8 mouse cellular contexts compared by ENCODE assay signal in the genomic region with DNA sequence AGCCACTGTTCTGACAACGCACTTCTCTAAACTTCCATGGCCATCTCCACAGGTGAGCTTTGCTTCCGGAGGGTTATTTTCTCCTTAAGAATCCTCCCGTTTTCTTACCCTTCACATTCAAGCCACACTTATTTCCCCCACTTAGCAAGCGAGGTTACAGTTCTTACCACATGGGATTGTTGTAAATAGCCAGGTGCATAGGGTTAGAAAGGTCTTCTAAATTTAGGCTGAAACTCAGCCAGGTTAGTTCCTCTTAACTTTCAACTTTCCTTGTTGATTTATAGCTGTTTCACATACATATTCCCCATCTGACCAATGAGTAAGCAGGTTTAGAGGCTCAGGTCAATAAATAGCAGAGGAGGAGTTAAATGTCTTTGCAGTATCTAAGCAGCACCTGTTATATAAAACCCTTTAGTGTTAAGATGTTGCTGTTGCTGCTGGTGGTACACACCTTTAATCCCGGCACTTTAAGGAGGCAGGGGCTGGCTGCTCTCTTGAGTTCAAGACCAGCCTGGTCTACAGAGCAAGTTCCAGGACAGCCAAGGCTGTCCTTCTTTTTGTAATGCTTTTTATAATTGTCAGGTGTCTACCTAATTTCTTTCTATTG. TPM values are rescaled to one million over a fixed set of nuclear protein-coding genes. Genes with fewer than 3 reads are reported as not detected.
DNase-seq lines count a peak whose midpoint lies in the region; ATAC-seq and TF ChIP-seq lines count a peak whose summit lies in the region.

No protein-coding gene starts in this region.

- H3K4me3 ChIP-seq in heart, adult 2 months, result peak overlapping the region; percentile 68
- H3K4me3 ChIP-seq in CH12.LX (replicated peaks in 1 of 3; ENCODE audit: low read depth in 2 of 3, low read length in 2 of 3, poor library complexity in 1 of 3), result peak overlapping the region; percentile 70 to 91 (median 90)
- peak overlapping the region; percentile 67 for H3K4me3 ChIP-seq in forebrain, embryonic 13.5 days
- H3K4me3 ChIP-seq in liver, embryonic 13.5 days (replicated peaks), result peak overlapping the region; percentile 82

- no peaks in the 10 kb centered on the region for H3K79me2 ChIP-seq in heart, adult 2 months (replicated peaks; ENCODE audit: control insufficient read depth, insufficient read depth, low read length)
- 0 out of 2 replicates have a peak, but pooled peaks cover 2% of the 10 kb centered on the region for H3K79me2 ChIP-seq in CH12.LX (replicated peaks; ENCODE audit: control insufficient read depth, extremely low read depth, insufficient read depth, poor library complexity, severe bottlenecking)

- peak overlapping the region; percentile 80 for H3K9ac ChIP-seq in heart, adult 2 months (ENCODE audit: low read depth, low read length)
- H3K9ac ChIP-seq in CH12.LX (ENCODE audit: insufficient read depth, low read depth), result peak overlapping the region; percentile 29
- peak overlapping the region; percentile 75 for H3K9ac ChIP-seq in forebrain, embryonic 13.5 days
- peak overlapping the region; percentile 81 for H3K9ac ChIP-seq in liver, embryonic 13.5 days

- DNase-seq in heart, adult 2 months, result no peak
- DNase-seq in heart, adult 18-20 months, result no peak
- no peak for DNase-seq in CH12.LX (ENCODE audit: extremely low read depth)
- no peak for DNase-seq in liver, embryonic 13.5 days
- DNase-seq in gastrocnemius, postnatal 4 days (ENCODE audit: low spot score in 2 of 2), result no peak
- DNase-seq in thymus, postnatal 36 days, result no peak
- DNase-seq in urinary bladder, adult 18-20 months (ENCODE audit: low spot score in 2 of 2), result no peak

- no peak for TF ChIP-seq RAD21 in CH12.LX (IDR thresholded peaks at IDR 0.05; ENCODE audit: low read depth, low read length)

- intact Hi-C loops in heart, adult 2 months (cut with DNase I), result loop anchor here (5.0 kb wide), 1 partner anchor 37 kb away; a partner anchor contains a TSS

- H3K36me3 ChIP-seq in heart, adult 2 months (ENCODE audit: control insufficient read depth, insufficient read depth, low read length), result no peaks in the 10 kb centered on the region; the same call in 1 of the 2 replicates
- peaks cover 15 to 38% of the 10 kb centered on the region in 2 experiments for H3K36me3 ChIP-seq in CH12.LX (replicated peaks in 1 of 2; ENCODE audit: control insufficient read depth in 1 of 2, insufficient read depth in 1 of 2, low read length in 1 of 2)
- H3K36me3 ChIP-seq in forebrain, embryonic 13.5 days (ENCODE audit: poor library complexity, severe bottlenecking), result peaks cover 22% of the 10 kb centered on the region
- peaks cover 27% of the 10 kb centered on the region for H3K36me3 ChIP-seq in liver, embryonic 13.5 days

- dilution Hi-C loops in CH12.LX (cut with MboI; ENCODE audit: extremely low pct_ligation_motif_present, extremely low pct_unique_long_range_greater_than_20kb, low sequenced_read_pairs), result no loop called here

- H3K27ac ChIP-seq in heart, adult 2 months, result no peak overlapping the region; the same call in 1 of the 2 replicates
- no peak overlapping the region for H3K27ac ChIP-seq in CH12.LX (ENCODE audit: insufficient read depth, low read depth)
- H3K27ac ChIP-seq in forebrain, embryonic 13.5 days, result no peak overlapping the region
- peak overlapping the region; percentile 90 for H3K27ac ChIP-seq in liver, embryonic 13.5 days

- TF ChIP-seq POLR2A in heart, adult 2 months (IDR thresholded peaks at IDR 0.05; ENCODE audit: insufficient read depth, low read depth, low read length), result no peak
- no peak for TF ChIP-seq POLR2A in CH12.LX (IDR thresholded peaks at IDR 0.05; ENCODE audit: low read depth, low read length)

- H3K4me1 ChIP-seq in heart, adult 2 months (ENCODE audit: control insufficient read depth, insufficient read depth, low read length), result no peaks in the 10 kb centered on the region
- peaks cover 2 to 17% of the 10 kb centered on the region in 2 experiments; a peak in 2 of 4 replicates for H3K4me1 ChIP-seq in CH12.LX (ENCODE audit: control insufficient read depth in 1 of 2, insufficient read depth in 2 of 2)
- peaks cover 10% of the 10 kb centered on the region for H3K4me1 ChIP-seq in forebrain, embryonic 13.5 days
- peaks cover 19% of the 10 kb centered on the region for H3K4me1 ChIP-seq in liver, embryonic 13.5 days (replicated peaks)

- no peaks in the 10 kb centered on the region for H3K27me3 ChIP-seq in heart, adult 2 months (ENCODE audit: control insufficient read depth, insufficient read depth, low read length)
- H3K27me3 ChIP-seq in CH12.LX (replicated peaks), result no peaks in the 10 kb centered on the region
- no peaks in the 10 kb centered on the region for H3K27me3 ChIP-seq in forebrain, embryonic 13.5 days
- H3K27me3 ChIP-seq in liver, embryonic 13.5 days, result no peaks in the 10 kb centered on the region

- in situ Hi-C loops in CH12.LX (cut with MboI; ENCODE audit: low pct_ligation_motif_present, low pct_unique_long_range_greater_than_20kb, low sequenced_read_pairs), result no loop called here

- no peak for ATAC-seq in forebrain, embryonic 13.5 days
- no peak for ATAC-seq in liver, embryonic 13.5 days (ENCODE audit: low read depth)

- H3K4me2 ChIP-seq in CH12.LX (ENCODE audit: insufficient read depth, low read depth, poor library complexity, severe bottlenecking), result peak overlapping the region; percentile 96
- H3K4me2 ChIP-seq in forebrain, embryonic 13.5 days, result peak overlapping the region; percentile 82
- peak overlapping the region; percentile 86 for H3K4me2 ChIP-seq in liver, embryonic 13.5 days

- H3K9me3 ChIP-seq in CH12.LX (replicated peaks; ENCODE audit: low read length), result no peaks in the 10 kb centered on the region
- no peaks in the 10 kb centered on the region for H3K9me3 ChIP-seq in forebrain, embryonic 13.5 days (replicated peaks)
- no peaks in the 10 kb centered on the region for H3K9me3 ChIP-seq in liver, embryonic 13.5 days (replicated peaks)

- no peak for TF ChIP-seq CTCF in heart, adult 2 months (IDR thresholded peaks at IDR 0.05)
- no peak for TF ChIP-seq CTCF in CH12.LX (conservative IDR thresholded peaks at IDR 0.05 in 1 of 2, IDR thresholded peaks at IDR 0.05 in 1 of 2; ENCODE audit: low read depth in 2 of 2, low read length in 2 of 2)

- WGBS in heart, adult 2 months, result 19% methylated on average over 5 of the region's 5 CpGs
- 23% methylated on average over 5 of the region's 5 CpGs for WGBS in forebrain, embryonic 13.5 days
- 17% methylated on average over 5 of the region's 5 CpGs for WGBS in liver, embryonic 13.5 days (ENCODE audit: insufficient replicate concordance)

- TF ChIP-seq EP300 in heart, adult 2 months (IDR thresholded peaks at IDR 0.05; ENCODE audit: insufficient read depth, low read depth, low read length), result no peak
- TF ChIP-seq EP300 in CH12.LX (IDR thresholded peaks at IDR 0.05; ENCODE audit: low read length), result no peak

TF ChIP-seq in CH12.LX, 34 proteins besides CTCF, POLR2A, EP300 and RAD21 (continues in another document):
- no peak for TF ChIP-seq MAZ (IDR thresholded peaks at IDR 0.05; ENCODE audit: low read depth, low read length)
- no peak for TF ChIP-seq NELFE (IDR thresholded peaks at IDR 0.05; ENCODE audit: low read depth, low read length)
- TF ChIP-seq KAT2A (IDR thresholded peaks at IDR 0.05; ENCODE audit: insufficient replicate concordance, low read length), result no peak
- no peak for TF ChIP-seq IRF4 (IDR thresholded peaks at IDR 0.05; ENCODE audit: low read depth, low read length)
- TF ChIP-seq MAX (IDR thresholded peaks at IDR 0.05; ENCODE audit: low read length), result no peak
- TF ChIP-seq MEF2A (IDR thresholded peaks at IDR 0.05; ENCODE audit: borderline replicate concordance, low read depth, low read length), result no peak
- no peak for TF ChIP-seq MYC (IDR thresholded peaks at IDR 0.05; ENCODE audit: low read depth, low read length)

RNA-seq across cellular contexts. Expression of a gene that starts 1.0 kb away (rescaled TPM):
- 10 to 100 TPM; 27.8 to 44.4 TPM for total RNA-seq in heart, adult 2 months (2021)
- polyA plus RNA-seq in heart, adult 2 months (2012; rRNA removed), result 29.7 and 37.6 TPM in 2 replicates
- 10 to 100 TPM; 32.5 to 35.2 TPM for total RNA-seq in heart, adult 18-20 months (2021)
- total RNA-seq in CH12.LX (2012; rRNA removed), result 20.4 and 23.4 TPM in 2 replicates
- 33.4 and 33.6 TPM in 2 replicates for total RNA-seq in CH12.LX (2014; rRNA removed)
- polyA plus RNA-seq in CH12.LX (2012; ENCODE audit: insufficient read length, low read depth), result 38.8 and 42.7 TPM in 2 replicates
- 61.6 TPM in 2 replicates for polyA plus RNA-seq in forebrain, embryonic 13.5 days (2015; fragmentation: Nextera tagmentation; extraction: Ambion mirVana)
- 43.5 and 48.3 TPM in 2 replicates for polyA plus RNA-seq in liver, embryonic 13.5 days (2015; fragmentation: Nextera tagmentation; extraction: Ambion mirVana)
- total RNA-seq in gastrocnemius, postnatal 4 days (2021), result 10 to 100 TPM; 22.2 to 22.4 TPM

RNA-seq across cellular contexts. Expression of a gene that starts 27.7 kb away (rescaled TPM):
- under 1 TPM in 1 of 2 experiments, not detected in 1; 0.09 TPM for total RNA-seq in heart, adult 2 months (2021)
- polyA plus RNA-seq in heart, adult 2 months (2012; rRNA removed), result 0.12 and 0.41 TPM in 2 replicates
- under 1 TPM in 1 of 2 experiments, not detected in 1; 0.44 TPM for total RNA-seq in heart, adult 18-20 months (2021)
- not detected in 2 replicates for total RNA-seq in CH12.LX (2012; rRNA removed)
- total RNA-seq in CH12.LX (2014; rRNA removed), result not detected in 2 replicates
- not detected in 2 replicates for polyA plus RNA-seq in CH12.LX (2012; ENCODE audit: insufficient read length, low read depth)
- 0.59 and 0.67 TPM in 2 replicates for polyA plus RNA-seq in forebrain, embryonic 13.5 days (2015; fragmentation: Nextera tagmentation; extraction: Ambion mirVana)
- polyA plus RNA-seq in liver, embryonic 13.5 days (2015; fragmentation: Nextera tagmentation; extraction: Ambion mirVana), result 136 and 159 TPM in 2 replicates
- under 1 TPM; 0.52 to 0.57 TPM for total RNA-seq in gastrocnemius, postnatal 4 days (2021)

RNA-seq across cellular contexts. Expression of a gene that starts 32.4 kb away (rescaled TPM):
- total RNA-seq in heart, adult 2 months (2021), result 1 to 10 TPM; 3.1 to 3.6 TPM
- polyA plus RNA-seq in heart, adult 2 months (2012; rRNA removed), result 5.1 and 8.2 TPM in 2 replicates
- 1 to 10 TPM; 3.3 to 3.5 TPM for total RNA-seq in heart, adult 18-20 months (2021)
- 4.4 and 5.2 TPM in 2 replicates for total RNA-seq in CH12.LX (2012; rRNA removed)
- 4.4 and 4.9 TPM in 2 replicates for total RNA-seq in CH12.LX (2014; rRNA removed)
- polyA plus RNA-seq in CH12.LX (2012; ENCODE audit: insufficient read length, low read depth), result 2.9 and 5.3 TPM in 2 replicates
- polyA plus RNA-seq in forebrain, embryonic 13.5 days (2015; fragmentation: Nextera tagmentation; extraction: Ambion mirVana), result 4.6 and 5.3 TPM in 2 replicates
- 1.9 and 2.3 TPM in 2 replicates for polyA plus RNA-seq in liver, embryonic 13.5 days (2015; fragmentation: Nextera tagmentation; extraction: Ambion mirVana)
- 1 to 10 TPM; 2.4 to 2.5 TPM for total RNA-seq in gastrocnemius, postnatal 4 days (2021)

RNA-seq across cellular contexts. Expression of a gene that starts 38.7 kb away (rescaled TPM):
- total RNA-seq in heart, adult 2 months (2021), result 10 to 100 TPM; 20.2 to 20.3 TPM
- polyA plus RNA-seq in heart, adult 2 months (2012; rRNA removed), result 18.1 and 28.8 TPM in 2 replicates
- total RNA-seq in heart, adult 18-20 months (2021), result 10 to 100 TPM; 18.9 to 21.4 TPM
- 15.4 and 16.0 TPM in 2 replicates for total RNA-seq in CH12.LX (2012; rRNA removed)
- total RNA-seq in CH12.LX (2014; rRNA removed), result 10.7 and 11.6 TPM in 2 replicates
- polyA plus RNA-seq in CH12.LX (2012; ENCODE audit: insufficient read length, low read depth), result 18.1 TPM in 2 replicates
- 32.1 and 34.9 TPM in 2 replicates for polyA plus RNA-seq in forebrain, embryonic 13.5 days (2015; fragmentation: Nextera tagmentation; extraction: Ambion mirVana)
- polyA plus RNA-seq in liver, embryonic 13.5 days (2015; fragmentation: Nextera tagmentation; extraction: Ambion mirVana), result 14.1 and 16.8 TPM in 2 replicates
- total RNA-seq in gastrocnemius, postnatal 4 days (2021), result 10 to 100 TPM; 21.6 to 22.3 TPM

Comparison
In these comparisons a context has a peak if more than half of its experiments do, and no peak if none do; other contexts are left out.
1. H3K9ac ChIP-seq: peak in every context shown above with its lines; median percentile 81 in liver, embryonic 13.5 days; 80 in heart, adult 2 months; 75 in forebrain, embryonic 13.5 days; 29 in CH12.LX.